Mouse (Mus musculus): ENCODE measurements at regions not wholly inside any gene's neighbourhood (a gene's known extent, or its start where the extent isn't known, plus 50 kb on each side); places are given as distances from the start of the nearest gene placed in this dataset.

DNA sequence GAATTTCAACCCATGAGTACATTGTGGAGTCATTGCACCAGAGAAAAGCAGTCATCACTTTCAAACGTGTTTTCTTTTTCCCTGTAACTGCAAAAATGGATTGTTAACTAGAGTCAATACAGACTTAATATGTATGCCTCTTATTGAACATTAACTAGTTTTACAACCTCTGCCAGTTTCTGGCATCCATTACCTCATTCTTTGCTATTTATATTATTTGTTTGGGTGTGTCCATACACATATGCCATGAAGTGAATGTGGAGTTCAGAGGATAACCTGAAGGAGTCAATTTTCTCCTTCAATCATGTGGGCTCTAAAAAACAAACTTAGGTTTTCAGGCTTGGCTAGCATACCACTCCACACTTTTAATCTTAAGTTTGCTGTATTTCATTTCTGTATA is 50.9 kb upstream of the Ezh2 start:
- no peaks in the 10 kb centered on the region; the same call in 1 of the 2 replicates for H3K27me3 ChIP-seq
- H3K27ac ChIP-seq = no peak overlapping the region
- H3K4me3 ChIP-seq = no peak overlapping the region
- no peak overlapping the region for H3K4me2 ChIP-seq (replicated peaks)
- H3K36me3 ChIP-seq = no peaks in the 10 kb centered on the region
- H3K9me3 ChIP-seq = no peaks in the 10 kb centered on the region
- no peak overlapping the region for H3K9ac ChIP-seq
- 49% methylated on average over 1 of the region's 1 CpGs for WGBS
- ATAC-seq (ENCODE audit: insufficient number of reproducible peaks, insufficient read depth, low FRiP score, low TSS enrichment) = no peak
- H3K4me1 ChIP-seq = no peaks in the 10 kb centered on the region

Measured in embryonic facial prominence, embryonic 12.5 days (tissue).